Mouse (Mus musculus) forebrain, embryonic 13.5 days (tissue): ENCODE measurements at regions not wholly inside any gene's neighbourhood (a gene's known extent, or its start where the extent isn't known, plus 50 kb on each side); places are given as distances from the start of the nearest gene placed in this dataset.

Experiments used
- ATAC-seq: fragments of 200-750 bp; cut with Nextera tagmentation; 2 replicates; pipeline ENCODE4 v1.8.0; 2017
- H3K27ac ChIP-seq: fragments of 300-500 bp; sonication (generic); 2 replicates; pipeline ENCODE4 v1.5.1; 2015; ENCODE audit warnings: inconsistent platforms, mild to moderate bottlenecking, moderate library complexity
- H3K27me3 ChIP-seq: fragments of 300-500 bp; sonication (generic); 2 replicates; pipeline ENCODE4 v1.6.1; 2015; ENCODE audit warnings: mild to moderate bottlenecking, inconsistent platforms
- H3K36me3 ChIP-seq: fragments of 300-500 bp; sonication (generic); 2 replicates; pipeline ENCODE4 v1.6.1; 2015; ENCODE audit warnings: mild to moderate bottlenecking, inconsistent platforms; ENCODE audit not compliant: poor library complexity, severe bottlenecking
- H3K4me1 ChIP-seq: fragments of 300-500 bp; sonication (generic); 2 replicates; pipeline ENCODE4 v1.6.1; 2015; ENCODE audit warnings: inconsistent platforms
- H3K4me2 ChIP-seq: fragments of 300-500 bp; sonication (generic); 2 replicates; pipeline ENCODE4 v1.6.1; 2015; ENCODE audit warnings: inconsistent platforms, mild to moderate bottlenecking, moderate library complexity
- H3K4me3 ChIP-seq: fragments of 300-500 bp; sonication (generic); 2 replicates; pipeline ENCODE4 v1.5.1; 2015; ENCODE audit warnings: mild to moderate bottlenecking, inconsistent platforms
- H3K9ac ChIP-seq: fragments of 300-500 bp; sonication (generic); 2 replicates; pipeline ENCODE4 v1.6.1; 2015; ENCODE audit warnings: mild to moderate bottlenecking, inconsistent platforms
- H3K9me3 ChIP-seq: fragments of 300-500 bp; sonication (generic); replicated peaks from 2 replicates; pipeline ENCODE4 v1.6.1; 2016; ENCODE audit warnings: inconsistent platforms
- WGBS: fragments of 180-500 bp; shearing (Covaris S2); methylation state at CpG from one replicate; pipeline ENCODE4 v1.1.7; 2015; 5-methylcytosine and 5-hydroxymethylcytosine counted together

DNA sequence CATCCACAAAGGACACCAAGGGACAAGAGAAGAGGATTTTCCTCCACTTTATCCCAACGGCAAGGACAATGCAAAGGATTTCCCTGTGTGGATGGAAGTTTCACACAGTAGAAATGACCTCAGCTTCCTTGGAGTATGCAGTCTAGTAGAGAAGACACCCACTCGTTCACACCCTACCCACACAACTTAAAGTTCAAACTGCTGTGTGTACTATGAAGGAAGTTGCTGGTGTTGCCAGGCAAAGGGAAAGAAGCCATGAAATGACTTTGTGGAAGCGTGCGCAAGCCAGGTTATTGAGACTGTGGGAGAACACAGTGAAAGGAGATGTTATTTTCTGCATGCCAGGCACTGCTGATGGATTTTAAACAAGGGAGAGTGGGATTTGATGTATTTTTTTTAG is 527.3 kb downstream of the Zfp536 start:
- Histone ChIP-seq H3K27me3 (no peaks in the 10 kb centered on the region), H3K4me1 (no peaks in the 10 kb centered on the region), H3K9ac (no peak overlapping the region), H3K27ac (no peak overlapping the region), H3K36me3 (no peaks in the 10 kb centered on the region), H3K9me3 (no peaks in the 10 kb centered on the region), H3K4me3 (no peak overlapping the region), H3K4me2 (no peak overlapping the region)
- ATAC-seq, result no peak
- 89% methylated on average over 4 of the region's 4 CpGs for WGBS

DNA sequence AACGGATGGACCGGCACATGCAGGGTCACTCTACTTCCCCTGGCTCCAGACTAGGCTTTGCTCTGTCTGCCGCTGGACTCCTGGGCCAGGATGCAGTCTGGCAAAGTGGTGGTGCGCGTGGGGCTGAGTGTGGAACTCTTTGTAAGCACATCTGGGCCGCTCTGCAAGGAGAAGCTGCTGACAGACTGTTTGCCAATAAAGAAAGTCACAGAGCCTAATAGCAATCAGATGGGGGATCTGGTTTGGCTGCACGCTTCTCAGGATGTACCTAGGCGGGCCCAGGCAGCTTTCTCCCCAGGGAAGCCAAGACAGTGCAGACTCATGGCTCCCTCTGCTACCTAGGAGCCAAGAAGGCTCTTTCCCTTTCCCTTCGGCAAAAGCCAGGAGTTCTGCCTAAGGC is 519.0 kb downstream of the Zfp536 start:
- H3K9ac ChIP-seq, result no peak overlapping the region
- no peaks in the 10 kb centered on the region for H3K4me1 ChIP-seq
- H3K4me2 ChIP-seq, result no peak overlapping the region
- H3K4me3 ChIP-seq, result no peak overlapping the region
- no peak overlapping the region for H3K27ac ChIP-seq
- no peak for ATAC-seq
- WGBS, result 90% methylated on average over 9 of the region's 9 CpGs
- peaks cover 7% of the 10 kb centered on the region; the same call in 1 of the 2 replicates for H3K9me3 ChIP-seq
- no peaks in the 10 kb centered on the region for H3K36me3 ChIP-seq
- H3K27me3 ChIP-seq, result no peaks in the 10 kb centered on the region

DNA sequence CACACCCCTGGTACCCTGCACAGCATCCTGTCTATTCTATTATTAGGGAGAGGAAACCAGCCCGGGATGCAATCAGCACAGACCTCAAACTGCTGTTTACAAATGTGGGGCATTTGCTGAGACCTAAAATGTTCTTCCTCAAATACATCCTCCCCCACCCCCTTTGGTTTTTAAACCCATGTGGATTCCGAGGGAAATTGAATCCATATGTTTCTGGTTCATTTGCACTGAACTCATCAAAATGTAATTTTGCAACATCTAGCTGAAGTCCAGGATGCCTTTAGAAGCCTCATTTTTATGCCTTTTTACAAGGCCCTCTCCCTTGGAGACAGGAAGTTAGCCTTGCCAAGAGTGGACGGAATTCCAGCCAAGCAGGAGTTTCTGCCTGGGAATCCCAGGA is 517.6 kb downstream of the Zfp536 start:
- no peak overlapping the region for H3K4me3 ChIP-seq
- H3K9ac ChIP-seq, result no peak overlapping the region
- WGBS, result 80% methylated on average over 3 of the region's 3 CpGs
- H3K27me3 ChIP-seq, result no peaks in the 10 kb centered on the region
- no peaks in the 10 kb centered on the region for H3K4me1 ChIP-seq
- no peak overlapping the region for H3K27ac ChIP-seq
- H3K4me2 ChIP-seq, result no peak overlapping the region
- H3K9me3 ChIP-seq, result peaks cover 7% of the 10 kb centered on the region; the same call in 1 of the 2 replicates
- H3K36me3 ChIP-seq, result no peaks in the 10 kb centered on the region
- no peak for ATAC-seq

DNA sequence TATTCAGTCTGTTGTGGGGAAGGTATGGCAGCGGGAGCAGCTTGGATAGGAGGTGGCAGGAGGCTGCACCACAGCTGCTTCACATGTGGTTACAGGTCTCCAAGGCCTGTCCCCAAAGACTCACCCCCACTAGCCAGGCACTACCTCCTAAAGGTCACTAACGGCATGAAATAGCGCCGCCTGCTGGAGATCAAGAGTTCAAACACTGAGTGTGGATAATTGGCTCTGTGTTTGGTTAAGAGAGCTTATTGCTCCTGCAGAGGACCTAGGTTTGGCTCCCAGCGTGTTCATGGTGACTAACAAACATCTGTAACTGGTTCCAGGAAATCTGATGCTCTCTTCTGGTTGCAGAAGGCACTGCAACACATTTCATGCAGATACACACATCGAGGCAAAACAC is 514.1 kb downstream of the Zfp536 start:
- Histone ChIP-seq H3K36me3 (no peaks in the 10 kb centered on the region), H3K27me3 (no peaks in the 10 kb centered on the region), H3K4me2 (no peak overlapping the region), H3K4me1 (peaks cover 10% of the 10 kb centered on the region; the same call in 1 of the 2 replicates), H3K4me3 (no peak overlapping the region), H3K9ac (no peak overlapping the region), H3K9me3 (no peaks in the 10 kb centered on the region), H3K27ac (no peak overlapping the region)
- WGBS, result 43% methylated on average over 6 of the region's 6 CpGs
- no peak for ATAC-seq

DNA sequence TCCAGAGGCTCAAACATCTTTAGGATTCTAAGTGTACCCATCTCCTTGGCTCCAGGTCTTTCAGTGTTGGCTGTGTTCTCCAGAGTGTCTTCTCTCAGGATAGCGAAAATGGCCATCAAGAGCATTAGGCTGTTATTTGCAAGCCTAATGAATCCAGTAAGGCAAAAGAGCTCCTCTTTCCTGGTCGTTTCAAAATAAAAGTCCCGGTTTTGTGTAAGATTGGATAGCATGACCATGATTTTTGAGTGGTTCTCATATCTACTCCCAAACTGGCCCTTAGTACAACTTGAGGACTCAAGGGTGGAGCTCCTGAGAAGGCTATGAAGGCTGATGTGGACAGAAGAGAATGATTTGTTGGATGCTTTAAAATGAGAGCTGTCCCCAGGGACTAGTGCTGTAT is 510.6 kb downstream of the Zfp536 start:
- Histone ChIP-seq H3K36me3 (no peaks in the 10 kb centered on the region), H3K4me1 (peaks cover 10% of the 10 kb centered on the region; the same call in 1 of the 2 replicates), H3K4me2 (no peak overlapping the region), H3K9me3 (no peaks in the 10 kb centered on the region), H3K27ac (no peak overlapping the region), H3K9ac (no peak overlapping the region), H3K27me3 (no peaks in the 10 kb centered on the region), H3K4me3 (no peak overlapping the region)
- no peak for ATAC-seq
- WGBS, result 38% methylated on average over 3 of the region's 3 CpGs

DNA sequence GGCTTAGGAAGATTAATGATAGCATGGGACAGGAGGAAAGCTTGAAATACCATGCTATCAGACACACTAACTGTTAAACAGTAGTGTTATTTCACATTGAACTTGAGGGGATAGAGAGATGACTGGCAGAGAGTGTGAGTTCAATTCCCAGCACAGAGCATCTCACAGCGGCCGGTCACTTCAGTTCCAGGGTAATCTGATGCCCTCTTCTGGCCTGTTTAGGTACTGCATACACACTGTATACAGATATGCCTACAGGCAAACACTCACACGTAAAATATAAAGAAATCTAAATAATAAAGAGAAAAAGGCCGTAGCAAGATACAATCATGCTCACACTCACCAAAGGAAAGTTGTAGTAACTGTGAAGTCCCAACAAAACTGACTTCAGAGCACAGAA is 506.0 kb downstream of the Zfp536 start:
- Histone ChIP-seq H3K27ac (no peak overlapping the region), H3K4me3 (no peak overlapping the region), H3K27me3 (no peaks in the 10 kb centered on the region), H3K9ac (no peak overlapping the region), H3K4me1 (peaks cover 10% of the 10 kb centered on the region; the same call in 1 of the 2 replicates), H3K9me3 (no peaks in the 10 kb centered on the region), H3K4me2 (no peak overlapping the region), H3K36me3 (no peaks in the 10 kb centered on the region)
- WGBS, result 76% methylated on average over 4 of the region's 4 CpGs
- no peak for ATAC-seq

DNA sequence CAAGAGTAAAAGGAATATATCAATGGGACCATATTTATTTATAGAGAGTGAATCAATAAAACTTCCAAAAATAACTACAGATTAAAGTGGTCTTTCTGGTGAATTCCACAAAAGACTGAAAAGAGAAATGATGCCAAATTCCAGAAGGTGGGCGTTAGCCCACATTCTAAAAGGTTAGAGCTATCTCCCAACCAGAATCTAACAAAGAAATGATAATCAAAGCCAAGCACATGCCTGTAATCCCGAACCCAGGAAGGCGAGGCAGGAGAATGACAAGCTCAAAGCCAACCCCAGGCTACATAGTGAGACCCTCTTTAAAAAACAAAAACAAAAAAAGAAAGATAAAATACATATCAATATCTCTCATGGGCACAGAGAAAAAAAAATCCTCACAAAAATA is 502.6 kb downstream of the Zfp536 start:
- H3K4me2 ChIP-seq, result no peak overlapping the region
- 81% methylated on average over 3 of the region's 3 CpGs for WGBS

DNA sequence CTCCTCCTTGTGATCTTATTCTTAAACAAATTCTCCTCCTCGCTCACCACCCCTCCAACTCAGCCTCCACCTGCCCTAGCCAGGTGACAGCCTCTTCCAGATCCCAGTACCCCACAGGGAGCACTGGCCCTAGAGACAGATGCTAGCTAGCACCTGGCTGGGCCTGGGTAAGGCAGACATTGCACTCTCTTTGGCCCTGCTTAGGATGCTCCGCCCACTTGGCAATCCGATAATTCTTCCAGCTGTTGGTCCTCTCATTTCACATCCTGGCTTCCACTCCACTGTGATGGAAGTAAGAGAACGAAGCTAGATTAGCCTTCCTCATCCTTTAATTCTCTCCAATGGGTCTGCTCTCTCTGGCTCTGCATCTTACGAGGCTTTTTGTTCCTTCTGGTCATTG is 483.4 kb downstream of the Zfp536 start:
- H3K4me2 ChIP-seq, result peak overlapping the region; percentile 39; the same call in 1 of the 2 replicates
- H3K4me3 ChIP-seq, result no peak overlapping the region
- no peak overlapping the region for H3K9ac ChIP-seq
- 17% methylated on average over 5 of the region's 5 CpGs for WGBS
- no peaks in the 10 kb centered on the region for H3K9me3 ChIP-seq
- ATAC-seq, result no peak
- no peak overlapping the region for H3K27ac ChIP-seq
- H3K27me3 ChIP-seq, result 0 out of 2 replicates have a peak, but pooled peaks cover 3% of the 10 kb centered on the region
- H3K36me3 ChIP-seq, result no peaks in the 10 kb centered on the region
- H3K4me1 ChIP-seq, result peaks cover 19% of the 10 kb centered on the region

More for the DNA sequence above, 502.6 kb downstream of the Zfp536 start:
- no peak overlapping the region for H3K27ac ChIP-seq
- H3K4me1 ChIP-seq, result no peaks in the 10 kb centered on the region
- no peaks in the 10 kb centered on the region for H3K36me3 ChIP-seq
- H3K9me3 ChIP-seq, result no peaks in the 10 kb centered on the region
- ATAC-seq, result no peak
- H3K4me3 ChIP-seq, result no peak overlapping the region
- no peak overlapping the region for H3K9ac ChIP-seq
- no peaks in the 10 kb centered on the region for H3K27me3 ChIP-seq

DNA sequence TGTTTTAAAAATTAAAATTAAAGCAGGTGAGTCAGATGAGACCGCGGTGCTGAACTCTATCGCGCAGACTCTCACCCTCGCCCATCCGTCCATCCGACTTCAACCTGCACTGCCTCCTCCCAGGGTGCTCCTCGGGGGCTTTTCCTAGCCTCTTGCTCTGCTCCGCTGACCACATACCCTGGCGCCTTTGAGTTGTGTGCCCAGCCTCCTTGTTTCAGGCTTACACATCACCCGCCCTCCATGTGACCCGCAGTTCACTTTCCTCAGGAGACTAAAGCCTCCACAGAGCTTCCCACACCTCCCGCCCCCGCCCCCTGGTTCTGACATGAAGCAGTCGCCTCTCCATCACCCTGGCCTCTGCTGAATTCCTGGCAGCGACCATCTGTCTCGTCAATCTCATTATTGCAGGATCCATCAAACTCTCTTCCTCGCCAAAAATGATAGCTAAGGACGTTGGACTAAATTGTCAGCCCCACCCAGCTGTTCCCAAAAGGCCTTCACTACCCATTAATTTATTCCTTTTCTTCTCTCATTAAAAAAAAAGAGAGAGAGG is 482.9 kb downstream of the Zfp536 start:
- Histone ChIP-seq H3K4me1 (peaks cover 19% of the 10 kb centered on the region), H3K9ac (no peak overlapping the region), H3K9me3 (no peaks in the 10 kb centered on the region), H3K4me2 (peak overlapping the region; percentile 39), H3K36me3 (no peaks in the 10 kb centered on the region), H3K27ac (no peak overlapping the region), H3K4me3 (no peak overlapping the region), H3K27me3 (0 out of 2 replicates have a peak, but pooled peaks cover 3% of the 10 kb centered on the region)
- WGBS, result 26% methylated on average over 19 of the region's 19 CpGs
- no peak for ATAC-seq

DNA sequence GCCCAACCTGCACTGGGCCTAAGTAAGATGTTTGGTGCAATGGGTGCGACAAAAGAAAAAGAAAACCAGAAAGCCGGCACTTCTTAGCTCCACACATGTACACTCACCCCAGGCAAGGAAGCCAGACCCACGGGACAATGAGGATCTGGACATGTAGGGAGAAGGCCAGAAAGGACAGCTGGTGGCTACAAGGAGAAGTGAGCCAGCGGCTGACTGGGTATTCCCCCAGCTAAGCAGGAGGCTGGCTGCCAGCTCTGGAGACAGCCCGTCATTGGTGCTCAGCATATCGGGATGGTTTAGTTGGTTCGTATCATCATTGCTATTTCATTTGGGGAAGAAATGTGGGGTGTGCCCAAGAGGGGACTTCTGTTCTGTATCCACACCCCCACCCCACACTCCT is 481.7 kb downstream of the Zfp536 start:
- no peak overlapping the region for H3K27ac ChIP-seq
- H3K4me2 ChIP-seq, result no peak overlapping the region
- H3K4me3 ChIP-seq, result no peak overlapping the region
- H3K36me3 ChIP-seq, result no peaks in the 10 kb centered on the region
- H3K9ac ChIP-seq, result no peak overlapping the region
- 71% methylated on average over 7 of the region's 7 CpGs for WGBS
- no peaks in the 10 kb centered on the region for H3K9me3 ChIP-seq
- H3K27me3 ChIP-seq, result 0 out of 2 replicates have a peak, but pooled peaks cover 3% of the 10 kb centered on the region
- H3K4me1 ChIP-seq, result peaks cover 19% of the 10 kb centered on the region
- no peak for ATAC-seq

DNA sequence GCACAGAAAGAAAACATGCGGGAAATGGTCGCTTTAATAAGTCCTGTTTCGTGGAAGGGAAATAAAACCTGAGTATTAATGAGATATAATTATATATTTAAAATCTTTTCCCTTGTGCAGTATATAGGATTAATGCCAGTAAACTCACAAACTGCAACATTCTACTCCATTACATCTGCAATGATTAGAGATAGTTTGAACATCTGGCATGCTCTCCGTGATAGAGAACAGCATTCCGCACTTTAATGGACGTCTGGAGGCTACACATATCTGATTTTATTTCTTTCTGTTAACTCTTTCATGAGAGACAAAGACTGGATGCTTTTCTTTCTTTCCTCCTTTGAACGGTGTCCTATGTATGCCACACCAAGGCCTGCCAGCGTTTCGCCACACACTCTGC is 480.9 kb downstream of the Zfp536 start:
- 71% methylated on average over 9 of the region's 9 CpGs for WGBS
- Histone ChIP-seq H3K9ac (no peak overlapping the region), H3K27me3 (0 out of 2 replicates have a peak, but pooled peaks cover 3% of the 10 kb centered on the region), H3K9me3 (no peaks in the 10 kb centered on the region), H3K27ac (no peak overlapping the region), H3K4me3 (no peak overlapping the region), H3K4me2 (no peak overlapping the region), H3K36me3 (no peaks in the 10 kb centered on the region), H3K4me1 (peaks cover 19% of the 10 kb centered on the region)
- no peak for ATAC-seq

DNA sequence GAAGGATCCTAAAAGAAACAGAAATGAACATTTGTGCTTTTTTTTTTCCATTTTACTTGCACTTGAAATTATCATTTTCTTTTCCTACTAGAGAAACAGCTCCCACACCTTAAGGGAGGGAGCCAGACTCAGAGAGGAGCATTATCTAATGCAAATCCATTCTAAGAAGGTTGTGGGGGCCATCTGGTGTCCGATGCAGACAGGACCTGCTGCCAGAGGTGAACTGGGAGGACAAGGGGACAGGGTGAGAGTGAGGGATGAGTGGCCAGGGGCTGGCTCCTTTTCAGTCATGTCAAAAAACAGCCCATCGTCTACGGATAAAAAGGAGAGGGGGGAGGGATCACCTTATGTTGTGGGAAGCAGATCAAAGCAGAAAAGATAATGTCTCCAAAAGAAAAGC is 474.6 kb downstream of the Zfp536 start:
- H3K27me3 ChIP-seq, result no peaks in the 10 kb centered on the region
- WGBS, result 38% methylated on average over 3 of the region's 3 CpGs
- no peak overlapping the region for H3K9ac ChIP-seq
- H3K4me2 ChIP-seq, result no peak overlapping the region
- H3K4me1 ChIP-seq, result 0 out of 2 replicates have a peak, but pooled peaks cover 3% of the 10 kb centered on the region
- no peaks in the 10 kb centered on the region for H3K9me3 ChIP-seq
- H3K36me3 ChIP-seq, result no peaks in the 10 kb centered on the region
- ATAC-seq, result no peak
- H3K27ac ChIP-seq, result no peak overlapping the region
- no peak overlapping the region for H3K4me3 ChIP-seq

DNA sequence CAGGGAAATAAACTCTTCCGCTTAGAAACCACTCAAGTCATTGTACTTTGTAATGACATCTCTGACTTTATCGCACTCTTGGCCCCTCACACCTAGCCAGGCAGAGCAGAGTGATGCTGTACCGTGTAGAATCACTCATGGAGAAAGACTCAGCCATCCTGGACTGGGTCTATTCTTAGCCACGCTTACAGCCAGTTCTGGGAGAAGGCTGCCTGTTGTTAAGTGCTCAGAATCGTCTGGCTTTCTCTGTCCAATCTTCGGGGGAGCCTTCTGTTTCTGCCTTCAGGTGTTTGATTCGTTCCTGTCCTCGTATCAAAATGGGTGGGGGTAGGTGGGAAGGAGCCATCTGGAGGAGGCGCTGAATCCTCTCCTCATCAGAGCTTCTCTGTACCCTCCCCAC is 468.0 kb downstream of the Zfp536 start:
- 80% methylated on average over 9 of the region's 9 CpGs for WGBS
- Histone ChIP-seq H3K4me3 (no peak overlapping the region), H3K9me3 (no peaks in the 10 kb centered on the region), H3K9ac (no peak overlapping the region), H3K36me3 (no peaks in the 10 kb centered on the region), H3K27ac (no peak overlapping the region), H3K4me2 (no peak overlapping the region), H3K27me3 (no peaks in the 10 kb centered on the region), H3K4me1 (no peaks in the 10 kb centered on the region)
- no peak for ATAC-seq
